In the genomic region with DNA sequence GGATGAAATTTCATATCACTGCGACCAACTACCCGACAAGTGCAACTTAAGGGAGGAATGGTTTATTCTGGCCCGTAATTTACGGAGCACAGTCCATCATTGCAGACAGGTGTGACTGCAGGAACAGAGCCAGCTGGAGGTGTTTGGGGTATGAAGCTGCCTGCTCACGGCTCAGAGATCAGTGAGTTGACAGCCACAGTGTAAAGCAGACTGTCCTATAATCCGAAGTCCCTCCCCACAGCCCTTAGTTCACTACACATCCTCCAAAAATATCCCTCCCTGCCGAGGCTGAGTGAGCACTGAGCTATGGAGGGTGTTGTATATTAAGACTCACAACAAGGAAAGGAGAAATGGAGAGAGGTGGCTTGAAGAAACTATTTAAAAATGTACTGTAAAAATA, we compare ENCODE assay signal across 24 mouse cellular contexts.
DNase-seq lines count a peak whose midpoint lies in the region; ATAC-seq and TF ChIP-seq lines count a peak whose summit lies in the region.
"Had no signal": no experiment of that assay in that cellular context is flagged by ENCODE, and none has a peak within 500 bp of the region (broad histone marks: within the 10 kb centered on the region; RNA-seq: fewer than 3 reads in every experiment).

No protein-coding gene starts in this region.

- H3K27ac ChIP-seq in kidney, embryonic 14.5 days (ENCODE audit: low read depth, low read length): no peak overlapping the region
- no peak overlapping the region for H3K27ac ChIP-seq in kidney, embryonic 16.5 days (ENCODE audit: low read length)
- H3K27ac ChIP-seq in kidney, postnatal 0 days: no peak overlapping the region
- H3K27ac ChIP-seq: embryonic facial prominence, embryonic 10.5 days; embryonic facial prominence, embryonic 12.5 days; forebrain, embryonic 13.5 days had no signal

- no peaks in the 10 kb centered on the region for H3K9me3 ChIP-seq in kidney, embryonic 14.5 days (ENCODE audit: control insufficient read depth, low read length)
- H3K9me3 ChIP-seq in kidney, embryonic 16.5 days (ENCODE audit: low read length): no peaks in the 10 kb centered on the region
- H3K9me3 ChIP-seq in kidney, postnatal 0 days (replicated peaks; ENCODE audit: low read length): no peaks in the 10 kb centered on the region
- H3K9me3 ChIP-seq: embryonic facial prominence, embryonic 10.5 days; embryonic facial prominence, embryonic 12.5 days; forebrain, embryonic 13.5 days had no signal

- no peak overlapping the region for H3K4me3 ChIP-seq in kidney, embryonic 14.5 days (ENCODE audit: low read length)
- H3K4me3 ChIP-seq in kidney, embryonic 16.5 days (ENCODE audit: low read length): no peak overlapping the region
- no peak overlapping the region for H3K4me3 ChIP-seq in kidney, postnatal 0 days (replicated peaks; ENCODE audit: low read depth, low read length)
- H3K4me3 ChIP-seq: embryonic facial prominence, embryonic 10.5 days; embryonic facial prominence, embryonic 12.5 days; forebrain, embryonic 13.5 days had no signal

- peak; percentile 92 for ATAC-seq in kidney, embryonic 14.5 days (ENCODE audit: low FRiP score, low TSS enrichment)
- peak; percentile 91 for ATAC-seq in kidney, embryonic 16.5 days (ENCODE audit: low FRiP score, low TSS enrichment)
- no peak for ATAC-seq in kidney, postnatal 0 days (replicated peaks; ENCODE audit: low FRiP score, low read depth)
- ATAC-seq: activated CD4-positive, CD25-positive, alpha-beta regulatory T cell, adult 4 months; CD4-positive, CD25-positive, alpha-beta regulatory T cell, adult 4 months; forebrain, embryonic 13.5 days; Patski had no signal

- no peaks in the 10 kb centered on the region for H3K27me3 ChIP-seq in kidney, embryonic 14.5 days (ENCODE audit: control insufficient read depth, insufficient read depth, low read length)
- H3K27me3 ChIP-seq in kidney, embryonic 16.5 days (ENCODE audit: insufficient read depth, low read length): no peaks in the 10 kb centered on the region
- H3K27me3 ChIP-seq in kidney, postnatal 0 days (ENCODE audit: insufficient read depth, low read length): no peaks in the 10 kb centered on the region
- H3K27me3 ChIP-seq: CH12.LX; embryonic facial prominence, embryonic 12.5 days; forebrain, embryonic 13.5 days; Patski had no signal

- no peak overlapping the region for H3K9ac ChIP-seq in kidney, embryonic 14.5 days (ENCODE audit: low read depth, low read length)
- H3K9ac ChIP-seq in kidney, embryonic 16.5 days (replicated peaks; ENCODE audit: low read length): no peak overlapping the region
- no peak overlapping the region for H3K9ac ChIP-seq in kidney, postnatal 0 days (ENCODE audit: low read depth, low read length)
- H3K9ac ChIP-seq: embryonic facial prominence, embryonic 12.5 days; forebrain, embryonic 13.5 days had no signal

- no peak for TF ChIP-seq CTCF in kidney, postnatal 0 days (IDR thresholded peaks at IDR 0.05; ENCODE audit: low read depth)

- peak; percentile 20 for DNase-seq in kidney, adult 18-20 months
- DNase-seq in kidney, adult 9 months: no peak
- no peak for DNase-seq in kidney, postnatal 4 days
- no peak for DNase-seq in kidney, postnatal 14 days
- DNase-seq in kidney, postnatal 0 days (ENCODE audit: low spot score): peak; percentile 49
- DNase-seq: adrenal gland, adult 8-10 months; adrenal gland, postnatal 14 days; adrenal gland, postnatal 36 days; B cell, adult 2 months; cerebellum, adult 11-12 months; cerebellum, adult 2 months; cerebellum, adult 9-10 months; cerebellum, postnatal 10 days; cerebellum, postnatal 25 days had no signal

- 35% methylated on average over 7 of the region's 7 CpGs for WGBS in kidney, embryonic 14.5 days
- WGBS in kidney, embryonic 16.5 days: 31% methylated on average over 7 of the region's 7 CpGs
- 41% methylated on average over 7 of the region's 7 CpGs for WGBS in kidney, postnatal 0 days

- no peaks in the 10 kb centered on the region for H3K4me1 ChIP-seq in kidney, embryonic 14.5 days (ENCODE audit: control insufficient read depth, insufficient read depth, low read length)
- no peaks in the 10 kb centered on the region for H3K4me1 ChIP-seq in kidney, embryonic 16.5 days (ENCODE audit: insufficient read depth, low read length)
- no peaks in the 10 kb centered on the region for H3K4me1 ChIP-seq in kidney, postnatal 0 days (replicated peaks; ENCODE audit: insufficient read depth, low read length)
- H3K4me1 ChIP-seq: embryonic facial prominence, embryonic 10.5 days; embryonic facial prominence, embryonic 12.5 days; forebrain, embryonic 13.5 days had no signal

- H3K36me3 ChIP-seq in kidney, embryonic 14.5 days (ENCODE audit: control insufficient read depth, insufficient read depth, low read length): no peaks in the 10 kb centered on the region
- H3K36me3 ChIP-seq in kidney, embryonic 16.5 days (ENCODE audit: insufficient read depth, low read length): no peaks in the 10 kb centered on the region
- H3K36me3 ChIP-seq in kidney, postnatal 0 days (ENCODE audit: insufficient read depth, low read length): no peaks in the 10 kb centered on the region
- H3K36me3 ChIP-seq: embryonic facial prominence, embryonic 10.5 days; embryonic facial prominence, embryonic 12.5 days; G1E had no signal

- H3K4me2 ChIP-seq in kidney, embryonic 14.5 days (replicated peaks; ENCODE audit: low read depth, low read length): no peak overlapping the region
- H3K4me2 ChIP-seq in kidney, embryonic 16.5 days (replicated peaks; ENCODE audit: low read depth, low read length): no peak overlapping the region
- no peak overlapping the region for H3K4me2 ChIP-seq in kidney, postnatal 0 days (ENCODE audit: low read length)
- H3K4me2 ChIP-seq: embryonic facial prominence, embryonic 12.5 days; forebrain, embryonic 13.5 days had no signal

Comparison
In these comparisons a context has a peak if more than half of its experiments do, and no peak if none do; other contexts are left out.
1. DNase-seq: peak in kidney, adult 18-20 months (single experiment) and kidney, postnatal 0 days (single experiment); none in kidney, adult 9 months (single experiment), kidney, postnatal 4 days (0 of 2) and kidney, postnatal 14 days (single experiment).